Mouse (Mus musculus): ENCODE measurements at regions not wholly inside any gene's neighbourhood (a gene's known extent, or its start where the extent isn't known, plus 50 kb on each side); places are given as distances from the start of the nearest gene placed in this dataset.

GRCm38 (mm10) chr14:76631181-76631580 is 74.5 kb upstream of the Serp2 start:
- Histone ChIP-seq H3K9ac (ENCODE audit: low read depth, poor library complexity, severe bottlenecking) (no peak overlapping the region), H3K9me3 (replicated peaks; ENCODE audit: control insufficient read depth, insufficient read depth, low read length, poor library complexity, severe bottlenecking) (no peaks in the 10 kb centered on the region), H3K4me3 (ENCODE audit: low read depth, low read length) (no peak overlapping the region), H3K4me1 (ENCODE audit: control insufficient read depth, insufficient read depth, low read length) (peaks cover 24% of the 10 kb centered on the region), H3K27me3 (ENCODE audit: control insufficient read depth, insufficient read depth, low read length, poor library complexity, severe bottlenecking) (no peaks in the 10 kb centered on the region), H3K36me3 (ENCODE audit: control insufficient read depth, insufficient read depth, low read length, poor library complexity, severe bottlenecking) (no peaks in the 10 kb centered on the region), H3K27ac (ENCODE audit: insufficient read depth, low read length) (peak overlapping the region; percentile 7; the same call in 1 of the 2 replicates)
- TF ChIP-seq EP300 (IDR thresholded peaks at IDR 0.05; ENCODE audit: insufficient read depth, low read depth, low read length) (no peak), POLR2A (IDR thresholded peaks at IDR 0.05; ENCODE audit: insufficient read depth, low read length) (no peak), CTCF (IDR thresholded peaks at IDR 0.05; ENCODE audit: low read depth, low read length) (no peak)

- Histone ChIP-seq H3K9ac (ENCODE audit: low read depth, poor library complexity, severe bottlenecking) (no peak overlapping the region; the same call in 1 of the 2 replicates), H3K4me1 (ENCODE audit: control insufficient read depth, insufficient read depth, low read length) (peaks cover 24% of the 10 kb centered on the region), H3K27me3 (ENCODE audit: control insufficient read depth, insufficient read depth, low read length, poor library complexity, severe bottlenecking) (no peaks in the 10 kb centered on the region), H3K9me3 (replicated peaks; ENCODE audit: control insufficient read depth, insufficient read depth, low read length, poor library complexity, severe bottlenecking) (no peaks in the 10 kb centered on the region), H3K36me3 (ENCODE audit: control insufficient read depth, insufficient read depth, low read length, poor library complexity, severe bottlenecking) (no peaks in the 10 kb centered on the region), H3K4me3 (ENCODE audit: low read depth, low read length) (no peak overlapping the region), H3K27ac (ENCODE audit: insufficient read depth, low read length) (peak overlapping the region; percentile 73)
- TF ChIP-seq POLR2A (IDR thresholded peaks at IDR 0.05; ENCODE audit: insufficient read depth, low read length), result no peak
- no peak for TF ChIP-seq CTCF (IDR thresholded peaks at IDR 0.05; ENCODE audit: low read depth, low read length)
- peak; percentile 98 for TF ChIP-seq EP300 (IDR thresholded peaks at IDR 0.05; ENCODE audit: insufficient read depth, low read depth, low read length)
These were observed 73.3 kb upstream of the Serp2 start for GRCm38 (mm10) chr14:76629913-76630478.

GRCm38 (mm10) chr14:76628182-76628892 is 71.6 kb upstream of the Serp2 start:
- Histone ChIP-seq H3K27me3 (ENCODE audit: control insufficient read depth, insufficient read depth, low read length, poor library complexity, severe bottlenecking) (no peaks in the 10 kb centered on the region), H3K27ac (ENCODE audit: insufficient read depth, low read length) (no peak overlapping the region), H3K36me3 (ENCODE audit: control insufficient read depth, insufficient read depth, low read length, poor library complexity, severe bottlenecking) (no peaks in the 10 kb centered on the region), H3K4me3 (ENCODE audit: low read depth, low read length) (no peak overlapping the region), H3K9me3 (replicated peaks; ENCODE audit: control insufficient read depth, insufficient read depth, low read length, poor library complexity, severe bottlenecking) (no peaks in the 10 kb centered on the region), H3K9ac (ENCODE audit: low read depth, poor library complexity, severe bottlenecking) (no peak overlapping the region), H3K4me1 (ENCODE audit: control insufficient read depth, insufficient read depth, low read length) (peaks cover 30% of the 10 kb centered on the region)
- peak; percentile 70; the same call in 1 of the 2 replicates for TF ChIP-seq EP300 (IDR thresholded peaks at IDR 0.05; ENCODE audit: insufficient read depth, low read depth, low read length)
- TF ChIP-seq CTCF (IDR thresholded peaks at IDR 0.05; ENCODE audit: low read depth, low read length), result no peak
- no peak for TF ChIP-seq POLR2A (IDR thresholded peaks at IDR 0.05; ENCODE audit: insufficient read depth, low read length)

- no peaks in the 10 kb centered on the region for H3K27me3 ChIP-seq (ENCODE audit: control insufficient read depth, insufficient read depth, low read length, poor library complexity, severe bottlenecking)
- peak overlapping the region; percentile 21 for H3K9ac ChIP-seq (ENCODE audit: low read depth, poor library complexity, severe bottlenecking)
- peak overlapping the region; percentile 94 for H3K27ac ChIP-seq (ENCODE audit: insufficient read depth, low read length)
- no peaks in the 10 kb centered on the region for H3K9me3 ChIP-seq (replicated peaks; ENCODE audit: control insufficient read depth, insufficient read depth, low read length, poor library complexity, severe bottlenecking)
- H3K36me3 ChIP-seq (ENCODE audit: control insufficient read depth, insufficient read depth, low read length, poor library complexity, severe bottlenecking), result no peaks in the 10 kb centered on the region
- H3K4me1 ChIP-seq (ENCODE audit: control insufficient read depth, insufficient read depth, low read length), result peaks cover 27% of the 10 kb centered on the region
- no peak overlapping the region for H3K4me3 ChIP-seq (ENCODE audit: low read depth, low read length)
- TF ChIP-seq EP300 (IDR thresholded peaks at IDR 0.05; ENCODE audit: insufficient read depth, low read depth, low read length) (peak; percentile 82), CTCF (IDR thresholded peaks at IDR 0.05; ENCODE audit: low read depth, low read length) (no peak)
These were observed 69.1 kb upstream of the Serp2 start for GRCm38 (mm10) chr14:76625589-76626368.

GRCm38 (mm10) chr14:76624626-76625378 is 68.1 kb upstream of the Serp2 start:
- H3K9ac ChIP-seq (ENCODE audit: low read depth, poor library complexity, severe bottlenecking), result peak overlapping the region; percentile 83
- H3K4me1 ChIP-seq (ENCODE audit: control insufficient read depth, insufficient read depth, low read length), result peaks cover 23% of the 10 kb centered on the region

More at GRCm38 (mm10) chr14:76624626-76625378, 68.1 kb upstream of the Serp2 start:
- peak; percentile 95 for TF ChIP-seq EP300 (IDR thresholded peaks at IDR 0.05; ENCODE audit: insufficient read depth, low read depth, low read length)
- no peak for TF ChIP-seq CTCF (IDR thresholded peaks at IDR 0.05; ENCODE audit: low read depth, low read length)
- TF ChIP-seq POLR2A (IDR thresholded peaks at IDR 0.05; ENCODE audit: insufficient read depth, low read length), result peak; percentile 16
- no peaks in the 10 kb centered on the region for H3K27me3 ChIP-seq (ENCODE audit: control insufficient read depth, insufficient read depth, low read length, poor library complexity, severe bottlenecking)
- no peak overlapping the region for H3K4me3 ChIP-seq (ENCODE audit: low read depth, low read length)
- no peaks in the 10 kb centered on the region for H3K36me3 ChIP-seq (ENCODE audit: control insufficient read depth, insufficient read depth, low read length, poor library complexity, severe bottlenecking)
- no peaks in the 10 kb centered on the region for H3K9me3 ChIP-seq (replicated peaks; ENCODE audit: control insufficient read depth, insufficient read depth, low read length, poor library complexity, severe bottlenecking)
- H3K27ac ChIP-seq (ENCODE audit: insufficient read depth, low read length), result peak overlapping the region; percentile 94

All from ES-Bruce4 (cell line).